Mouse (Mus musculus) ES-E14 (cell line): Measurements from ENCODE around the gene Taf1c. TPM values are rescaled to one million over a fixed set of nuclear protein-coding genes. Genes with fewer than 3 reads are reported as not detected.

Source experiments
- DNase-seq: peaks from one replicate; pipeline ENCODE4 v3.0.0-alpha.2; 2013; ENCODE audit warnings: low read depth, low spot score
- H3K27ac ChIP-seq: 2 replicates; pipeline ENCODE4 v1.5.1; 2012; ENCODE audit warnings: low read depth, mild to moderate bottlenecking, low read length, moderate library complexity, mixed read lengths; ENCODE audit not compliant: poor library complexity, insufficient read depth, severe bottlenecking
- H3K36me3 ChIP-seq: 2 replicates; pipeline ENCODE4 v1.6.1; 2012; ENCODE audit warnings: mild to moderate bottlenecking, low read length, moderate library complexity, mixed read lengths; ENCODE audit not compliant: control insufficient read depth, poor library complexity, insufficient read depth, severe bottlenecking
- H3K4me1 ChIP-seq, 2 experiments: fragments of 150-350 bp in 1 of 2; sonication (generic) in 1 of 2; 2 replicates each; pipeline ENCODE4 v1.6.1; 2012; ENCODE audit warnings: low read length in 2 of 2, mild to moderate bottlenecking in 1 of 2, mixed read lengths in 1 of 2; ENCODE audit not compliant: control insufficient read depth in 2 of 2, insufficient read depth in 2 of 2, poor library complexity in 1 of 2
- H3K4me3 ChIP-seq, 2 experiments: fragments of 150-350 bp in 1 of 2; sonication (generic) in 1 of 2; 2 replicates each; pipeline ENCODE4 v1.5.1; 2012; ENCODE audit warnings: low read length in 2 of 2, low read depth in 1 of 2, mild to moderate bottlenecking in 1 of 2, mixed read lengths in 1 of 2; ENCODE audit not compliant: insufficient read depth in 1 of 2, poor library complexity in 1 of 2, severe bottlenecking in 1 of 2
- H3K9ac ChIP-seq: 2 replicates; pipeline ENCODE4 v1.6.1; 2012; ENCODE audit warnings: low read depth, mild to moderate bottlenecking, low read length, mixed read lengths; ENCODE audit not compliant: poor library complexity, insufficient read depth, severe bottlenecking
- H3K9me3 ChIP-seq: fragments of 150-350 bp; sonication (generic); 2 replicates; pipeline ENCODE4 v1.6.1; 2012; ENCODE audit warnings: low read depth, mild to moderate bottlenecking, low read length; ENCODE audit not compliant: control insufficient read depth, insufficient read depth
- CHD2 ChIP-seq: IDR thresholded peaks from 2 replicates; pipeline ENCODE4 v1.6.1; 2014; ENCODE audit warnings: mild to moderate bottlenecking, low read depth, low read length, inconsistent platforms
- HCFC1 ChIP-seq: IDR thresholded peaks from 2 replicates; pipeline ENCODE4 v1.6.1; 2012; ENCODE audit warnings: low read length, inconsistent platforms, borderline replicate concordance; ENCODE audit not compliant: insufficient read depth
- MAFK ChIP-seq: IDR thresholded peaks from 2 replicates; pipeline ENCODE4 v1.6.1; 2014; ENCODE audit warnings: mild to moderate bottlenecking, low read depth, low read length, inconsistent platforms; ENCODE audit not compliant: insufficient read depth
- ZC3H11A ChIP-seq: IDR thresholded peaks from 2 replicates; pipeline ENCODE4 v1.6.1; 2012; ENCODE audit warnings: low read depth, mild to moderate bottlenecking, inconsistent platforms, low read length, borderline replicate concordance
- ZNF384 ChIP-seq: IDR thresholded peaks from 2 replicates; pipeline ENCODE4 v1.6.1; 2012; ENCODE audit warnings: low read depth, low read length, inconsistent platforms
- in situ Hi-C, 2 experiments: fragments of 600-800 bp; cut with MboI; formaldehyde crosslinking; loops; one replicate each; pipeline ENCODE4 v1.15.1; 2025; ENCODE audit warnings: low sequenced_read_pairs in 2 of 2, inconsistent platforms in 1 of 2; ENCODE audit not compliant: unreplicated experiment in 2 of 2
- total RNA-seq: library from RNA; depleted of rRNA; stranded (reverse); fragments of 300-350 nt; gene quantifications from 2 replicates; pipeline ENCODE4 v1.2.3, GENCODE M21; 2012

Gene Taf1c
- total RNA-seq, 1 experiment, result 24.8 TPM

DNA sequence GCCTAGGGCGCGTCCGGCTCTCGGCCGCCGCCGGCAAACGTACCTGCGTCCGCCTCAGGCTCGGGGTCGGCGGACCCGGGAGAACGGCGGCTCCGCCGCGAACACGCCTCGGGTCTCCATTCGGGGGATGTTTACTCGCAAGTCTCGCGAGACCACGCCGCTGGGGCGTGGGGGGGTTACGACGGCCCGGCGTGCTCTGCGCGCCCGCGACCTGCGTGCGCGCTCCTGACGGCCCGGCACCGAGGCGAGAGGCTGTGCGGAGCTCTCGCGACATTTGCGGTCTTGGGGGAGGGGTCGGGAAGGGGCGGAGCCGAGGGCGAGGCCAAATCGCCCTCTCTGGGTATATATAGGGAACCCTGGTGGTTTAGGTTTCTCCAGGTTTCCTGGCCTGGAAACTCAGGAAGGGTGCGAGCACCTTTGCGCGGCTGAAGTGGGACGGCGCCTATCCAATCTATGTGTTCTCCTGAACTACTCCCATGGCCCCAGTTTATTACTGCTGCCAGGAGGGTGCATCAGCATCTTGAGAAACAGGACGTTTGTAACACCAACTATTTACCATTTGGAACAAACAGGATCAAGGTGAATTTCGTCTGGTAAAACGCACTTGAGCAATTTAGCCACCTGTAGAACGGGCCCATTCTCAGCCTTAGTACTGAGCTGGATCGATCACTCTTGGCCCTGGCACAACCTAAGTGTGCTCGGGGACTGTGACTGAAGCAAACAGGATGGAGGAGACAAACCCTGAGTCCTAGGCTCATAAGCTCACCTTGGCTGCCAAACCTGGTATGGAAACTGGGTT lies 46.2 kb downstream of the Taf1c start, which contains the start of gene Mbtps1:
Gene Mbtps1, minus strand, starts transcription at position 133 of the 799 bp plus-strand sequence.
- Histone ChIP-seq H3K36me3 (peaks cover 10% of the 10 kb centered on the region; the same call in 1 of the 2 replicates), H3K4me1 (peaks cover 0 to 8% of the 10 kb centered on the region in 2 experiments; a peak in 1 of 4 replicates), H3K9me3 (no peaks in the 10 kb centered on the region), H3K4me3 (peak within 1 kb of the TSS; percentile 87 to 95), H3K9ac (peak within 1 kb of the TSS; percentile 99), H3K27ac (peak within 1 kb of the TSS; percentile 80)
- in situ Hi-C loops, result no loop called here
- DNase-seq, result peak; percentile 93
- TF ChIP-seq CHD2 (peak; percentile 97), ZNF384 (no peak), ZC3H11A (no peak)

DNA sequence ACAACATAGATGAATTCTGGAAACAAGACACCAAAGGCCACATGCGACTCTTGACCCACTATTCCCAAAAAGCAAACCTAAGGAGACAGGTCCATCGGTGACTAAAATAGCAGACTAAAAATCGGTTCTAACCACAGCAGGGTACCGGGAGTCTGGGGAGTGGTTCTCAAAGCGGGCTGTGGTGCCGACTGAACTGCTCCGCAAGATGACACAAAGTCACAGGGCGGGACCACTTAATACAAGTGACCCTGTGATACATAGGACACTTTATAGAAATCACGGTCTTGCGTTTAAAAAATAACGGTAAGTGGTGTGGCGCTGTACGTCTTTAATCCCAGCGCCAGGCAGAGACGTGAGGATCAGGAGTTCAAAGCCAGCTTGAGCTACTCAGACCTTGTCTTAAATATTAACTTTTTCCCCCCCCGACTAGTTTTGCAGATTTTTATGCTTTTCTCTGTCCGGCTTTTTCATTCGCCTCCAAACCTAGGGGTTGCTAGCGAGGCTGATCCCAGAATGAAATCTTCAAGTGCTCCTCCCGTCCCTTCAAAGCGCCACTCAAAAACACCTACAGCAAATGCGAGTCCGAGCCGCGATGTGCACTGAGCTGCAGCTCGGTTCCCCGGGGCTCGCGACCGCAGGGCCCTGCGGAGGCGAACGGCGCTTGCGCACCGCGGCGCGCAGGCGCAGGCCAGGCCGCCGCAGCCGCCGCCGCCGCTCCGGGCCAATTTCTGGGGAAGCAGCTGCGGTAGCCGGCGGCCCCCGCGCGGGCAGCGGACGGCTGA lies 47.0 kb downstream of the Taf1c start:
- no peaks in the 10 kb centered on the region for H3K9me3 ChIP-seq
- TF ChIP-seq ZC3H11A (no peak), CHD2 (no peak), ZNF384 (no peak), MAFK (no peak), HCFC1 (no peak)
- no peak for DNase-seq
- H3K36me3 ChIP-seq, result peaks cover 8% of the 10 kb centered on the region; the same call in 1 of the 2 replicates
- in situ Hi-C loops, result no loop called here
- peaks cover 0 to 9% of the 10 kb centered on the region in 2 experiments; a peak in 2 of 4 replicates for H3K4me1 ChIP-seq
- peak overlapping the region; percentile 80 for H3K27ac ChIP-seq
- peak overlapping the region; percentile 87 to 95 for H3K4me3 ChIP-seq
- peak overlapping the region; percentile 99 for H3K9ac ChIP-seq

DNA sequence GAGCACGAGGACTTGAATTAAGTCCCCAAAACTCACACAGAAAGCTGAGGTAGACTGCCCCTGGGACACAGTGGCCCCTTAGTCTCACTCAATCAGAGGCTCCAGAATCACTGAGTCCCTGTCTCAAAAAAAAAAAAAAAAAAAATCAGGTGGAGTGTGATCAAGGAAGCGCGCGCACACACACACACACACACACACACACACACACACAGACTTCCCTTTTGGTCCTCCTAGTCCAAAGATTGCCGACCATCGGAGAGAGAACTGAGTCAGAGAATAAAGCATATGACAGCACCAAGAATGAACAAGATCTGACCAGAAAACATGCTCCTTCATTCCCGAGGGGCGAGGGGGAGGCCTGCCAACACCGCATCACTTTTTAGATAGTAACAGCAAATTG lies 47.9 kb downstream of the Taf1c start:
- Histone ChIP-seq H3K9ac (peak overlapping the region; percentile 99), H3K36me3 (peaks cover 4% of the 10 kb centered on the region; the same call in 1 of the 2 replicates), H3K4me1 (peaks cover 0 to 11% of the 10 kb centered on the region in 2 experiments; a peak in 2 of 4 replicates), H3K9me3 (no peaks in the 10 kb centered on the region), H3K27ac (no peak overlapping the region), H3K4me3 (peak overlapping the region; percentile 87 to 95)
- in situ Hi-C loops, result no loop called here
- DNase-seq, result no peak
- TF ChIP-seq ZC3H11A, result no peak
- TF ChIP-seq MAFK, result no peak
- TF ChIP-seq CHD2, result no peak
- TF ChIP-seq HCFC1, result no peak
- TF ChIP-seq ZNF384, result no peak

DNA sequence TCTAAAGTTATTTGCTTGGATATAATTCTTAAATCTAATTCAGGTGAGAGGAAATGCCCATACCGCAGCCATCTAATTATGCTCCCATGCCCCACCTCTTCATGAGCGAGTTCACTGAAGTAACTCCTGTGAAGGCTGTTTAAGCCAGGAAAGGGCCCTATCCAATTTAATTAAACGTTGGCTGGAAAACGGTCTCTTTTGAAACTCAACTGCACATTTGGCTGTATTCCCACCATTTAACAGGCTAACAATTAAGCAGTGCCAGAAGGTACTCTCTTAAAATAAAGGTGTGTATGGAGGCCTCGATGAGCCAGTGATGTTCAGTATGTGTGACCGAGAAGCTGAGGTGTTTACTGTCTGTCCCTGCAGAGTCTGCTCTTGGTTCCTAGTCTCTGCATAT lies 49.2 kb downstream of the Taf1c start:
- no peak for DNase-seq
- H3K27ac ChIP-seq, result no peak overlapping the region
- no peaks in the 10 kb centered on the region for H3K9me3 ChIP-seq
- no peak overlapping the region for H3K4me3 ChIP-seq
- in situ Hi-C loops, result no loop called here
- H3K9ac ChIP-seq, result no peak overlapping the region
- peaks cover 0 to 14% of the 10 kb centered on the region in 2 experiments; a peak in 2 of 4 replicates for H3K4me1 ChIP-seq
- peaks cover 4% of the 10 kb centered on the region; the same call in 1 of the 2 replicates for H3K36me3 ChIP-seq
- TF ChIP-seq HCFC1, result no peak
- TF ChIP-seq ZNF384, result no peak
